Mouse (Mus musculus): ENCODE data around the gene Vmn1r25. TPM values are rescaled to one million over a fixed set of nuclear protein-coding genes. Genes with fewer than 3 reads are reported as not detected.
"Not testable (repeated sequence)": the region's sequence is repeated elsewhere in the genome, so short reads cannot be mapped to it uniquely, and the experiment has no call there.

Vmn1r25 gene
- not detected for total RNA-seq (2021)

DNA sequence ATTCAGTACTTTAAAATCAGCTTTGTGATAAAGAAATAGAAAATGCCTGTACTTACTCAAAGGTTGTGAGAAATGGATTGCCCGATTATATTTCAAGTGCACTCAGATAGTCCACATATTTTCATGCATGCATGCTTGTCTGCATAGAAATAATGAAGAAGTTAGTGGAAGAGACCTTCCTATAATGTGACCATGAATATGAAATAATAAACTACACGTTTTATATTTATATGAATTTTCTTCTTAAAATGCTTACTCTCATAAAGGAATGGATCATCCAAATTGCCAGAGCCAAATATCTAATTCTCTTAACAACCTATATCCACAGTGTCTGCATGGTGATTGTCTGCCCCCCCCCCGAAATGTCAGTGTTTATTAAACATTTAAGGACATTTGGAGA, at the start of gene Vmn1r25:
Gene Vmn1r25 (minus strand): TSS at position 101 of the 400 bp plus-strand sequence.
- DNase-seq (ENCODE audit: extremely low spot score in 1 of 2, low spot score in 1 of 2) = no peak

DNA sequence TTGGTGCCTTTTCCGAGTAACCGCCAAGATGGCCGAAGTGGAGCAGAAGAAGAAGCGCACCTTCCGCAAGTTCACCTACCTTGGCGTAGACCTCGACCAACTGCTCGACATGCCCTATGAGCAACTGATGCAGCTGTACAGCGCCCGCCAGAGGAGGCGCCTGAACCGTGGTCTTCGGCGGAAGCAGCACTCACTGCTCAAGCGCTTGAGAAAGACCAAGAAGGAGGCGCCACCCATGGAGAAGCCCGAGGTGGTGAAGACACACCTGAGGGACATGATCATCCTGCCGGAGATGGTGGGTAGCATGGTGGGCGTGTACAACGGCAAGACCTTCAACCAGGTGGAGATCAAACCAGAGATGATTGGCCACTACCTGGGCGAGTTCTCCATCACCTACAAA, 36.9 kb upstream of the Vmn1r25 start:
- not testable (repeated sequence) for DNase-seq (ENCODE audit: extremely low spot score in 1 of 2, low spot score in 1 of 2)

DNA sequence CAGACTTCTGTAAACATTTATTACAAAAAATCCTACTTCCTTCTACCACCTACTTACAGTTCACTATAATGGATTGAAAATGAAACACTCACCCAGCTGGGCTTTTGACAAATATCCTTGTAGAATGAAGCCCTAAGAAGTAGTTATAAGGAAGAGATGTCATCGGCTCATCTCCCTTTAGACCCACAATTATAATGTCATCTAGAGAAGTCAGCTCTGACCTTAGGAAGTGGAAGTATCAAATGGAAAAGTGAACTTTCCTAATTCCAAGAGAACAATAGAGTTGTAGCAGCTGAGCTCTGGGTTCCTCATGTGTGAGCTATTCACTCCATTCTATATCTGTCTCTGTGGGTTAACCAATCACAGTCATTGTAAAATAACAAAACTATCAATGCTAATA, 34.4 kb upstream of the Vmn1r25 start, which contains the start of gene Vmn1r26:
Gene Vmn1r26 (minus strand): TSS at position 101 of the 400 bp plus-strand sequence.
- DNase-seq (ENCODE audit: extremely low spot score in 1 of 2, low spot score in 1 of 2) = no peak

DNA sequence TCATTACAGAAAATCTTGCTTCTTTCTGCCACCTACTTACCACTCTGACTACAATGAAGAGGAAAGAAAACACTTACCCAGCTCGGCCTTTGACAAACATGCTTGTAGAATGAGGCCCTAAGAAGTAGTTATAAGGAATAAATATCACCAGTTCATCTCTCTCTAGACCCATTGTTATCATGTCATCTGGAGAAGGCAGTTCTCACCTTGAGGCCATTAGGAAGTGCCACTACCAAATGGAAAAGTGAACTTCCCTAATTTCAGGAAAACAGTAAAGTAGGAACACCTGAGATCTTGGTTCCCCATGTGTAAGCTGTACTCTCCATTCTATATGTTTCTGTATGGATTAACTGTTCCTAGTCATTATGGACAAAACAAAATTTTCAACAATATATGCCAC, 19.2 kb downstream of the Vmn1r25 start, which contains the start of gene Vmn1r24:
Gene Vmn1r24 (minus strand): TSS at position 101 of the 400 bp plus-strand sequence.
- not testable (repeated sequence) for DNase-seq (ENCODE audit: extremely low spot score in 1 of 2, low spot score in 1 of 2)

Other genes starting within 250 kb of the Vmn1r25 start
- 10 to 100 TPM; 68.7 to 70.4 TPM for gene Vopp1, start 155.7 kb downstream of the Vmn1r25 start, total RNA-seq (2021)
- gene Vmn1r21, start 130.5 kb downstream of the Vmn1r25 start, total RNA-seq (2021) = not detected
- not detected for gene Vmn1r22, start 72.8 kb downstream of the Vmn1r25 start, total RNA-seq (2021)
- not detected for gene Vmn1r23, start 54.0 kb downstream of the Vmn1r25 start, total RNA-seq (2021)
- not detected for gene Vmn1r24, start 19.3 kb downstream of the Vmn1r25 start, total RNA-seq (2021)
- not detected for gene Vmn1r26, start 34.3 kb upstream of the Vmn1r25 start, total RNA-seq (2021)
- not detected for gene Vmn1r27, start 238.0 kb upstream of the Vmn1r25 start, total RNA-seq (2021)